Mouse (Mus musculus): ENCODE measurements around the gene Repin1.

Repin1 gene

DNA sequence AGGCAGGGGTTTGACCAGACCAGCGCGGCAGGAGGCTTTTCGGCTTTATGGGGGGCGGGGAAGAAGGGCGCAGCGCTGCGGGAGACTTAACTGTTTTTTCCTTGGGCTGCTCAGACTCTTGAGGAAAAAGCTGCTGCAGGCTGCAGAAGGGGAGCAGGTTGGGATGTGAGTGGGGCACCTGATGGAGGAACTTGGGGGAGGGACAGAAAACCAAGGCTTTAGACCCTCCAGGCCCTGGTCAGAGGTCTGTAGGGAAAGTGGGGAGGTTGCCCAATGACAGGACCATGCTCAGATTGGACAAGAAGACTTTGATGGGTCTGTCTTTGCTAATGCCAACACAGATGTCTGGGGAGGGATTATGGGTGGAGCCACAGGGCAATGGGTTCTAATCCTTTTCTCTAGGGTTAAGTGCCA lies 33.8 kb downstream of the Repin1 start:
- peak; percentile 74 for DNase-seq

GRCm38 (mm10) chr6:48628377-48628776 lies 34.7 kb downstream of the Repin1 start:
- peak; percentile 89 for DNase-seq

- DNase-seq = no peak
Observed at GRCm38 (mm10) chr6:48628808-48629660, 35.4 kb downstream of the Repin1 start.

DNA sequence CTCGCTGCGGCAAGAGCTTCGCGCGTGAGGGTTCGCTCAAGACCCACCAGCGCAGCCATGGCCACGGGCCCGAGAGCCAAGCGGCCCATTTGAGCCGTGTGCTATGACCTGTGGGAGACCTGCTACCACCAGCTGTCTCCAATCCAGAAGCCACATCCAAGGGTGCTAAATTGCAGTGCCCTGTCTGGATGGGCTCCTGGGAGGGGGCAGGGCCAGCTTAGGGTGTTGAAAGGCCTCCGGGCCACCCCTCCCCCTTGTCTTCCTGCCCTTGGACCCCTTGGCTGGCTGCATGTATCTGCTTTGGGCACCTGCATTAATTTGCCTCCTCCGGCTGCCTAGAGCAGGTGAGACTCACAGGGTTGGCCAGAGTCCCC lies 36.0 kb downstream of the Repin1 start:
- peak; percentile 86 for DNase-seq

DNA sequence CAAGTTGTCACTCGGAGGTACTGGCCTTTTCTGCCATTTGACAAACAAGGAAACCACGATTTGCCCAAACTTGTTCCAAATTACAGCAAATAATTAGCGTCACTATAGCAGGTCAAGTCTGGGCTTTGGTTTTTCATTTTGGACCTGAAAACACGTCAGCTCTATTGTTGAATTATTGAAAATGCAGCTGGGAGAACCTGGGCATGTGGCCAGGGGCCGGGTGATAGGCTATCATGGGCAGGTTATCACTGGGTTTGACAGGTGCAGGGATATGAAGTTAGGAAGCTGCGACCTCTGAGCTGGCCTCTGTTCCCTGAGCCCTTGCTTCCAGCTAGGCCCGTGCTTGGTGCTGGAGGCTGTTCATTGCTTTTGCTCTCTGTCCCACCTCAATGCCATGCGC lies 37.1 kb downstream of the Repin1 start:
- no peak for DNase-seq

DNA sequence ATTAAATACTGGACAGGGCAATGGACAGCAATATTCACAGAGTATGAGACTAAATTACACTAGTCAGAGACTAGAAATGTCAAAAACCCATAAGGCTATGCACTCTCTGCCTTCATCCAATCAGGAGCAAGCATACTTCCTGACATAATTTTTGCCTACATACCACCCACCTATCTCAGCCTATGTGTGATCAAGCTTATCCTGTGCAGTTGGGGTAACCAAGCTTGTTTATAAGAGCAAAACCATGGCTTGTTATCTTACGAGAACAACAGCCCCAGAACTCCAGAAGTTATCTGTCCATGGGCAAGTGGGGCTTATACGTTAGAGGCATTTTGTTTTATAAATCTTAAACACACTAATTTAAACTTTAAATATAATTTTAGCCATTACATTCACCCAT lies 41.4 kb downstream of the Repin1 start:
- no peak for DNase-seq

DNA sequence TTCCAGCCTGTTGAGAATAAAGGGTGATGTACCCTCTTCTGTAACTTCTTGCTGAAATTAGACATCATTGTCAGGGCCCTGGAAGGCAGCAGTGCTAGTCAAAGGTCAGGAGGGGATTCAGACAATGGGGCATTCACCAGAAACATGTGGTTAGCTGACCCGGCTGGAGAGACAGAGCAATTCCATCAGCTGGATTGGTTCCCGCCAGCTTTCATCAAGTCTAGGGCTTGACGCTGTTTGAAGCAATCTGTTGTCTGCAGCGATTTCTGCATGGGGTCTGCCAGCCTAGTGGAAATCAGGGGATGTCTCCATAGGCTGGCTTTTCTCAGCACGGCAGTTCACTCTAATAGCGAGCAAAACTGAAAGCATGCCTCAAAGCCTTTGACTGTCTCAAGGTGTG lies 42.8 kb downstream of the Repin1 start:
- DNase-seq = no peak

- no peak for DNase-seq
Observed at GRCm38 (mm10) chr6:48637811-48638500, 44.3 kb downstream of the Repin1 start.

GRCm38 (mm10) chr6:48638553-48638952 lies 44.9 kb downstream of the Repin1 start:
- no peak for DNase-seq

DNA sequence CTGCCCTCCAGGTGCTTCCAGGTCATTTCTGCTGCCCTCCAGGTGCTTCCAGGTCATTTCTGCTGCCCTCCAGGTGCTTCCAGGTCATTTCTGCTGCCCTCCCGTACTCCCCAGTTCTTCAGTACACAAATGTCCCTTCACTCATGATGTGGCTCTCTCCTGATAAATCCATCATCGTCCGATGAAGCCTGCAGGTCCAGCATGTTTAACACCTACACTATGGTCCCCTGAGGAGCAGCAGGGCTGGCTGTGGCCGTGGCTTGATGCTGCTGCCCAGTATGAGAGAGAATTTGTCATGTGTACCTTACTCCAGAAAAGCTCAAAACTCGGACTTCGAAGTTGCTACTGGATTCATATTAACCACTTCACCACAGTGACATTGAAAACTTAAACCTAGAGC lies 47.7 kb downstream of the Repin1 start:
- no peak for DNase-seq

DNA sequence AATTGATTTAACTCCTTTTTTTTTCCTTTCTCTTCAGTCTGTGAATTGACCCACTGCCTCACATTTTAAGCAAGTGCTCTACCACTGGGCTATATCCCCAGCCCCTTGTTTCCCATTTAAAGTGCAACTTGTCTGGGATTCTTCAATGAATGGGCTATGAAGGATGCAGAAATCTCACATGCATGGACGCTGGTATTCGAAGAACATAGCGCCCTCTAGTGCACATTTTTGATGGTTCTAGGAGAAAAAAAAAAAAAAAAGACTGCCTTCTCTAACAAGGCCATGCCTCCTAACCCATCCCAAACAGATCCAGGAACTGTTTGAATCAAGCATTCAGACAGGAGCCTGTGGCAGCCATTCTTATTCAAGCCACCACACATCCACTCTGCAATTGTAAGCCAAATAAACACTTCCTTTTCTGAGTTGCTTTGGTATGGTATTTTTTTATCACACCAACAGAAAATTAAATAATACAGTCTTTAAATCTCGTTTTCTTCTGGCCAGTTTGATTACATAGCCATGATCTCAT lies 49.1 kb downstream of the Repin1 start:
- no peak for DNase-seq

- peak; percentile 70 for DNase-seq
Observed at GRCm38 (mm10) chr6:48645660-48646308, 52.1 kb downstream of the Repin1 start.

GRCm38 (mm10) chr6:48646309-48646690 lies 52.6 kb downstream of the Repin1 start:
- DNase-seq = no peak

GRCm38 (mm10) chr6:48646995-48647394 lies 53.3 kb downstream of the Repin1 start, which contains the start of gene Gimap8:
Gene Gimap8, plus strand, starts transcription at chr6:48647234.
- DNase-seq = peak; percentile 80

DNA sequence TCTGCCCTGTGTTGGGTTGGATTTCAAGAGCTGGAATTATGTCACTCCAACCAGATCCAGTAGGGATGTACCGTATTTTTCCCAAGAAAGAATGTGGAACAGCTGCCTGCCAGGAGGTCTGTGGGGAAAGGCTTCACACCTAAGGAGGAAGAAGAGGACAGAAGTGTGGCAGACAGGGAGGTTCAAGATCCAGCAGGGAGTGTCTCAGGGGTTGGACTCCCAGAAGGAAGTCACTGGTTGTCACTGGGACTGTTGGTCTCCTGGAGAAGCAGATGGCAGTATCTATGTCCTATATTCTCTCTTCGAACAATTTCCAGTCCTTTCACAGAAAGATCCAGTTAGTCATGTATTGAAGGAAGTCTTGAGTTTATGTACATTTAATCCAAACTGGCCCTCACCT lies 53.9 kb downstream of the Repin1 start:
- no peak for DNase-seq
